Mouse (Mus musculus): ENCODE results near the gene Moxd1. TPM values are rescaled to one million over a fixed set of nuclear protein-coding genes. Genes with fewer than 3 reads are reported as not detected.

Gene Moxd1
- polyA plus RNA-seq, 1 experiment from 2014 or later, result 11.1 TPM

GRCm38 (mm10) chr10:24341214-24341589 is 117.9 kb downstream of the Moxd1 start:
- DNase-seq (ENCODE audit: low spot score) (no peak), ATAC-seq (ENCODE audit: low FRiP score) (no peak)
- Histone ChIP-seq H3K9me3 (ENCODE audit: control insufficient read depth, low read length) (no peaks in the 10 kb centered on the region), H3K4me3 (replicated peaks; ENCODE audit: low read length) (no peak overlapping the region), H3K4me1 (replicated peaks; ENCODE audit: control insufficient read depth, insufficient read depth, low read length) (no peaks in the 10 kb centered on the region), H3K27ac (no peak overlapping the region), H3K36me3 (replicated peaks; ENCODE audit: control insufficient read depth, insufficient read depth) (no peaks in the 10 kb centered on the region), H3K27me3 (ENCODE audit: control insufficient read depth, insufficient read depth, low read length) (no peaks in the 10 kb centered on the region), H3K9ac (no peak overlapping the region), H3K4me2 (replicated peaks) (no peak overlapping the region)
- 81% methylated on average over 6 of the region's 6 CpGs for WGBS

- Histone ChIP-seq H3K27ac (no peak overlapping the region), H3K4me1 (replicated peaks; ENCODE audit: control insufficient read depth, insufficient read depth, low read length) (no peaks in the 10 kb centered on the region), H3K4me3 (replicated peaks; ENCODE audit: low read length) (no peak overlapping the region), H3K4me2 (replicated peaks) (no peak overlapping the region), H3K9ac (no peak overlapping the region), H3K27me3 (ENCODE audit: control insufficient read depth, insufficient read depth, low read length) (no peaks in the 10 kb centered on the region), H3K9me3 (ENCODE audit: control insufficient read depth, low read length) (no peaks in the 10 kb centered on the region), H3K36me3 (replicated peaks; ENCODE audit: control insufficient read depth, insufficient read depth) (no peaks in the 10 kb centered on the region)
- ATAC-seq (ENCODE audit: low FRiP score) (no peak), DNase-seq (ENCODE audit: low spot score) (no peak)
- WGBS, result 68% methylated on average over 4 of the region's 4 CpGs
Observed at GRCm38 (mm10) chr10:24343068-24343467, 119.8 kb downstream of the Moxd1 start.

Other genes with a start within 250 kb of the Moxd1 start
- not detected in 2 replicates for gene Taar6, start 237.9 kb upstream of the Moxd1 start, polyA plus RNA-seq (2014; fragmentation: Nextera tagmentation; extraction: Ambion mirVana)
- not detected in 2 replicates for gene Taar7a, start 230.0 kb upstream of the Moxd1 start, polyA plus RNA-seq (2014; fragmentation: Nextera tagmentation; extraction: Ambion mirVana)
- not detected in 2 replicates for gene Taar7b, start 223.6 kb upstream of the Moxd1 start, polyA plus RNA-seq (2014; fragmentation: Nextera tagmentation; extraction: Ambion mirVana)
- gene Taar7d, start 196.3 kb upstream of the Moxd1 start, polyA plus RNA-seq (2014; fragmentation: Nextera tagmentation; extraction: Ambion mirVana), result not detected in 2 replicates
- gene Taar7e, start 185.9 kb upstream of the Moxd1 start, polyA plus RNA-seq (2014; fragmentation: Nextera tagmentation; extraction: Ambion mirVana), result not detected in 2 replicates
- gene Taar7f, start 174.0 kb upstream of the Moxd1 start, polyA plus RNA-seq (2014; fragmentation: Nextera tagmentation; extraction: Ambion mirVana), result not detected in 2 replicates
- not detected in 2 replicates for gene Taar8a, start 147.0 kb upstream of the Moxd1 start, polyA plus RNA-seq (2014; fragmentation: Nextera tagmentation; extraction: Ambion mirVana)
- not detected in 2 replicates for gene Taar8b, start 131.2 kb upstream of the Moxd1 start, polyA plus RNA-seq (2014; fragmentation: Nextera tagmentation; extraction: Ambion mirVana)
- not detected in 2 replicates for gene Taar8c, start 121.6 kb upstream of the Moxd1 start, polyA plus RNA-seq (2014; fragmentation: Nextera tagmentation; extraction: Ambion mirVana)
- not detected in 2 replicates for gene Taar9, start 114.0 kb upstream of the Moxd1 start, polyA plus RNA-seq (2014; fragmentation: Nextera tagmentation; extraction: Ambion mirVana)
- 355 and 384 TPM in 2 replicates for gene Stx7, start 74.2 kb upstream of the Moxd1 start, polyA plus RNA-seq (2014; fragmentation: Nextera tagmentation; extraction: Ambion mirVana)